12 mouse cellular contexts compared by ENCODE assay signal in genomic region chr10:42961771-42962170, GRCm38 (mm10).
DNase-seq lines count a peak whose midpoint lies in the region; ATAC-seq and TF ChIP-seq lines count a peak whose summit lies in the region.
"Had no signal": no experiment of that assay in that cellular context is flagged by ENCODE, and none has a peak within 500 bp of the region (broad histone marks: within the 10 kb centered on the region; RNA-seq: fewer than 3 reads in every experiment).

No protein-coding gene starts in this region.

- no peaks in the 10 kb centered on the region for H3K36me3 ChIP-seq in embryonic facial prominence, embryonic 11.5 days (replicated peaks; ENCODE audit: control insufficient read depth, insufficient read depth, low read depth, low read length)
- H3K36me3 ChIP-seq in limb, embryonic 10.5 days: no peaks in the 10 kb centered on the region
- H3K36me3 ChIP-seq in forebrain, postnatal 0 days (ENCODE audit: insufficient read depth): no peaks in the 10 kb centered on the region
- H3K36me3 ChIP-seq: hindbrain, embryonic 13.5 days; midbrain, embryonic 15.5 days had no signal

- TF ChIP-seq CTCF in gastrocnemius, adult 2 months (IDR thresholded peaks at IDR 0.05): no peak
- no peak for TF ChIP-seq CTCF in forebrain, postnatal 0 days (IDR thresholded peaks at IDR 0.05; ENCODE audit: low read depth)

- H3K4me3 ChIP-seq in gastrocnemius, adult 2 months: no peak overlapping the region
- H3K4me3 ChIP-seq in embryonic facial prominence, embryonic 11.5 days (ENCODE audit: low read depth, low read length): no peak overlapping the region
- no peak overlapping the region for H3K4me3 ChIP-seq in limb, embryonic 10.5 days
- H3K4me3 ChIP-seq in forebrain, postnatal 0 days (ENCODE audit: low read depth, low read length): no peak overlapping the region
- H3K4me3 ChIP-seq: hindbrain, embryonic 13.5 days; midbrain, embryonic 15.5 days had no signal

- DNase-seq in gastrocnemius, adult 2 months: peak; percentile 29
- no peak for DNase-seq in gastrocnemius, adult 8-10 months (ENCODE audit: low spot score in 2 of 2)
- DNase-seq in kidney, postnatal 10 days: peak; percentile 55
- no peak for DNase-seq in kidney, adult 9 months
- no peak for DNase-seq in embryonic facial prominence, embryonic 11.5 days (ENCODE audit: low spot score)
- peak; percentile 52 for DNase-seq in limb, embryonic 10.5 days (ENCODE audit: low spot score)
- no peak for DNase-seq in embryo, embryonic 10.5 days (ENCODE audit: low spot score)
- no peak for DNase-seq in forebrain, postnatal 0 days
- DNase-seq: cerebellum, adult 8-10 months; embryo, embryonic 11 days had no signal

- no peaks in the 10 kb centered on the region for H3K4me1 ChIP-seq in embryonic facial prominence, embryonic 11.5 days (ENCODE audit: control insufficient read depth, insufficient read depth, low read length)
- H3K4me1 ChIP-seq in limb, embryonic 10.5 days: peaks cover 30% of the 10 kb centered on the region
- no peaks in the 10 kb centered on the region for H3K4me1 ChIP-seq in forebrain, postnatal 0 days (ENCODE audit: insufficient read depth)

- no peaks in the 10 kb centered on the region for H3K9me3 ChIP-seq in embryonic facial prominence, embryonic 11.5 days (replicated peaks; ENCODE audit: control insufficient read depth, low read length)
- H3K9me3 ChIP-seq in limb, embryonic 10.5 days (replicated peaks): no peaks in the 10 kb centered on the region
- no peaks in the 10 kb centered on the region for H3K9me3 ChIP-seq in forebrain, postnatal 0 days (ENCODE audit: low read length)
- H3K9me3 ChIP-seq: hindbrain, embryonic 13.5 days; midbrain, embryonic 15.5 days had no signal

- peak overlapping the region; percentile 18; the same call in 1 of the 2 replicates for H3K9ac ChIP-seq in embryonic facial prominence, embryonic 11.5 days (replicated peaks; ENCODE audit: low read length)
- no peak overlapping the region for H3K9ac ChIP-seq in forebrain, postnatal 0 days
- H3K9ac ChIP-seq: hindbrain, embryonic 13.5 days; midbrain, embryonic 15.5 days had no signal

- H3K27me3 ChIP-seq in embryonic facial prominence, embryonic 11.5 days (ENCODE audit: control insufficient read depth, insufficient read depth, low read length): no peaks in the 10 kb centered on the region
- H3K27me3 ChIP-seq in limb, embryonic 10.5 days (ENCODE audit: low read depth, poor library complexity, severe bottlenecking): peaks cover 8% of the 10 kb centered on the region; the same call in 1 of the 2 replicates
- H3K27me3 ChIP-seq in forebrain, postnatal 0 days (ENCODE audit: insufficient read depth, low read length): no peaks in the 10 kb centered on the region
- H3K27me3 ChIP-seq: midbrain, embryonic 15.5 days had no signal

- H3K4me2 ChIP-seq in embryonic facial prominence, embryonic 11.5 days (ENCODE audit: low read depth, low read length): no peak overlapping the region
- no peak overlapping the region for H3K4me2 ChIP-seq in forebrain, postnatal 0 days (ENCODE audit: low read depth)
- H3K4me2 ChIP-seq: hindbrain, embryonic 13.5 days; midbrain, embryonic 15.5 days had no signal

- 40% methylated on average over 6 of the region's 6 CpGs for WGBS in embryonic facial prominence, embryonic 11.5 days
- WGBS in limb, embryonic 10.5 days: 47% methylated on average over 6 of the region's 6 CpGs
- WGBS in forebrain, postnatal 0 days: 79% methylated on average over 6 of the region's 6 CpGs

- intact Hi-C loops in gastrocnemius, adult 2 months (cut with DNase I): no loop called here

- H3K27ac ChIP-seq in gastrocnemius, adult 2 months: peak overlapping the region; percentile 48
- H3K27ac ChIP-seq in embryonic facial prominence, embryonic 11.5 days (replicated peaks; ENCODE audit: low read depth, low read length): peak overlapping the region; percentile 28; the same call in 1 of the 2 replicates
- peak overlapping the region; percentile 81 for H3K27ac ChIP-seq in limb, embryonic 10.5 days
- H3K27ac ChIP-seq in forebrain, postnatal 0 days (ENCODE audit: low read depth, low read length): no peak overlapping the region
- H3K27ac ChIP-seq: hindbrain, embryonic 13.5 days; midbrain, embryonic 15.5 days had no signal

- ATAC-seq in embryonic facial prominence, embryonic 11.5 days (replicated peaks; ENCODE audit: insufficient number of reproducible peaks, low FRiP score, low TSS enrichment, low read depth): peak; percentile 22; the same call in 1 of the 2 replicates
- ATAC-seq in forebrain, postnatal 0 days: no peak
- ATAC-seq: midbrain, embryonic 15.5 days had no signal

Comparison
In these comparisons a context has a peak if more than half of its experiments do, and no peak if none do; other contexts are left out.
1. DNase-seq: peak in gastrocnemius, adult 2 months (single experiment), kidney, postnatal 10 days (single experiment) and limb, embryonic 10.5 days (single experiment); none in gastrocnemius, adult 8-10 months (0 of 2), kidney, adult 9 months (single experiment), embryonic facial prominence, embryonic 11.5 days (single experiment), embryo, embryonic 10.5 days (single experiment) and forebrain, postnatal 0 days (single experiment).